Mouse (Mus musculus): ENCODE results near the gene Paxip1.

Paxip1 gene

GRCm38 (mm10) chr5:27791303-27792172 lies at the start of gene Paxip1:
TSS of gene Paxip1 (minus strand) at chr5:27791691.
- DNase-seq = peak; percentile 99

GRCm38 (mm10) chr5:27838061-27838460 lies 46.6 kb upstream of the Paxip1 start:
- DNase-seq = no peak

- no peak for DNase-seq
Observed at GRCm38 (mm10) chr5:27835096-27835495, 43.6 kb upstream of the Paxip1 start.

- no peak for DNase-seq
Observed at GRCm38 (mm10) chr5:27827971-27828370, 36.5 kb upstream of the Paxip1 start.

GRCm38 (mm10) chr5:27821161-27821560 lies 29.7 kb upstream of the Paxip1 start:
- no peak for DNase-seq

- DNase-seq = no peak
Observed at GRCm38 (mm10) chr5:27818840-27819672, 27.6 kb upstream of the Paxip1 start.

- DNase-seq = no peak
Observed at GRCm38 (mm10) chr5:27814282-27814681, 22.8 kb upstream of the Paxip1 start.

- DNase-seq = peak; percentile 72
Observed at GRCm38 (mm10) chr5:27793923-27794322, 2.4 kb upstream of the Paxip1 start.

GRCm38 (mm10) chr5:27792531-27793205 lies 1.2 kb upstream of the Paxip1 start:
- DNase-seq = no peak

GRCm38 (mm10) chr5:27792173-27792470 lies 631 bp upstream of the Paxip1 start:
- DNase-seq = no peak

GRCm38 (mm10) chr5:27790910-27791288 lies 592 bp downstream of the Paxip1 start:
- no peak for DNase-seq

GRCm38 (mm10) chr5:27790086-27790909 lies 1.2 kb downstream of the Paxip1 start:
- no peak for DNase-seq

GRCm38 (mm10) chr5:27789586-27789985 lies 1.9 kb downstream of the Paxip1 start:
- no peak for DNase-seq

- no peak for DNase-seq
Observed at GRCm38 (mm10) chr5:27783381-27783780, 8.1 kb downstream of the Paxip1 start.

- no peak for DNase-seq
Observed at GRCm38 (mm10) chr5:27767948-27768347, 23.5 kb downstream of the Paxip1 start.

- DNase-seq = no peak
Observed at GRCm38 (mm10) chr5:27765780-27766179, 25.7 kb downstream of the Paxip1 start.

- no peak for DNase-seq
Observed at GRCm38 (mm10) chr5:27744944-27745343, 46.5 kb downstream of the Paxip1 start.

- no peak for DNase-seq
Observed at GRCm38 (mm10) chr5:27739216-27739615, 52.3 kb downstream of the Paxip1 start.

- DNase-seq = no peak
Observed at GRCm38 (mm10) chr5:27737168-27737567, 54.3 kb downstream of the Paxip1 start.

- DNase-seq = no peak
Observed at GRCm38 (mm10) chr5:27732288-27732868, 59.1 kb downstream of the Paxip1 start.

- no peak for DNase-seq
Observed at GRCm38 (mm10) chr5:27731392-27731791, 60.1 kb downstream of the Paxip1 start.

- peak; percentile 44 for DNase-seq
Observed at GRCm38 (mm10) chr5:27730666-27731065, 60.8 kb downstream of the Paxip1 start.
